Mouse (Mus musculus) brain, embryonic 14.5 days (tissue): ENCODE measurements at regions not wholly inside any gene's neighbourhood (a gene's known extent, or its start where the extent isn't known, plus 50 kb on each side); places are given as distances from the start of the nearest gene placed in this dataset.

Experiments
- CTCF ChIP-seq: fragments of 200-500 bp; IDR thresholded peaks from 2 replicates; pipeline ENCODE4 v1.5.1; 2012; ENCODE audit warnings: inconsistent platforms, mild to moderate bottlenecking, moderate library complexity, borderline replicate concordance; ENCODE audit not compliant: insufficient read depth, insufficient read length; ENCODE audit errors: extremely low read depth
- POLR2A ChIP-seq: fragments of 200-500 bp; IDR thresholded peaks from 2 replicates; pipeline ENCODE4 v1.6.1; 2012; ENCODE audit warnings: mild to moderate bottlenecking, inconsistent platforms, borderline replicate concordance; ENCODE audit not compliant: poor library complexity, insufficient read depth, insufficient read length, severe bottlenecking; ENCODE audit errors: extremely low read depth

GRCm38 (mm10) chr3:35318348-35318747 is 435.6 kb upstream of the Atp11b start:
- TF ChIP-seq CTCF (no peak), POLR2A (no peak)
